Mouse (Mus musculus): ENCODE results near the gene Il22ra2.
A peak's percentile ranks its signal among the peaks of the same experiment; 100 is the strongest.

The Il22ra2 gene

DNA sequence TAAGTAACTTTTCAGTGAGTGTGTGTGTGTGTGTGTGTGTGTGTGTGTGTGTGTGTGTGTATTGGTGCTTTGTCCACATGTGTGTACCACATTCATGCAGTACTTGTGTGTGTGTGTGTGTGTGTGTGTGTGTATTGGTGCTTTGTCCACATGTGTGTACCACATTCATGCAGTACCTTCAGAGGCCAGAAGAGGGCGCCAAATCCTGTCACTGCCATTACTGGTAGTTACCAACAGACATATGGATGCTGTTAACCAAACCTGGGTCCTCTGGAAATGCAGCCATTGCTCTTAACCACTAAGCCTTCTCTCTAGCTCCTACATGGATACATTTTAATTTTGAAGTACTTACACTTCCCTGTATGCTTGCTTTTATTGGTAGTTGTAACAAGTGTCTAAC is 20.3 kb upstream of the Il22ra2 start:
- DNase-seq: peak; percentile 70 to 77

DNA sequence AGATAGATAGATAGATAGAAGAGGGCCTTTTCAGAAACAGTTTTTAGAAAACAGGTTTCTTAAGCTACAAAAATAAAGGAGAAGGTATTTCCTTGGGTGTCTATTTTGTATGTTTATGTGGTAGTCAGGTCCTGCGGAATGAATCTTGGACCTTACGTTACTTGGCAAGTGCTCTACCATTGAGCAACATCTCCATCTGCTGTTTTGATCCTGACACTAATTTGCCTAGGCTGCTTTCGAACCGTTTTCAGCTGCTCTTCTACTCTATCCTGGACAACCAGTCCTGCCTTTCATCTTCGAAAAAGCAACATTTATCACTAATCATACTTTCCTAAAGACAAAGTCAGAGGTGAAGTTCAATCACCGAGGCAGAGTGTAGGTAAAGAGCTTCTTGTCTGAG is 18.6 kb upstream of the Il22ra2 start:
- DNase-seq: no peak

DNA sequence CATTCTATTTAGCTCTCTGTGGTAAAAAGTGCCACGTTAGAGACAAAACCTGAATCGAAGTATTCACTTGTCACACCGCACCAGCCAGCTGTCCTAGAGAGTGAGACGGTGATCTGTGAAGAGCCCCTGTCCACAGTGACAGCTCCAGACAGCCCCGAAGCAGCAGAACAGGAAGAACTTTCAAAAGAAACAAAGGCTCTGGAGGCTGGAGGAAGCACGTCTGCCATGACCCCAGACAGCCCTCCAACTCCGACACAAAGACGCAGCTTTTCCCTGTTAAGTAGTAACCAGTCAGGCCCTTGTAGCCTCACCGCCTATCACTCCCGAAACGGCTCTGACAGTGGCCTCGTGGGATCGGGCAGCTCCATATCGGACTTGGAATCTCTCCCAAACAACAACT is 12.7 kb upstream of the Il22ra2 start:
- DNase-seq: no peak

DNA sequence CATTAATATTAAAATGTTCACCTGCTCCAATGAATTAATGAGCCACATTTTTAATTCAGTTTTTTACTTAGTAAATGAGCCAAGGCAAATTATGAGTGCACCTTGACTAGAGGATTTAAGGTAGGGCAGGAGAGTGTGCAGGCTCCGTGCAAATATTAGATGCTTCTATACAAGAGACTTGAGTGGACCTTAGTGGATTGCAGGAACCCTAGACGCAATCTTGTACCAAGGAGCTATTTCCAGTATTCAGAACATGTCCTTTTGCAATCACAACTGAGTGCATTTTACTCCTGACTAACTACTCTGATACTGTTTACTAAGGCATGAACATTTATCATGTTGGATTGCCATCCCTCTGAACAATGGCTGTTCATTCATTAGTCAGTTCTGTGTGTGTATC is 10.2 kb upstream of the Il22ra2 start:
- DNase-seq: no peak

DNA sequence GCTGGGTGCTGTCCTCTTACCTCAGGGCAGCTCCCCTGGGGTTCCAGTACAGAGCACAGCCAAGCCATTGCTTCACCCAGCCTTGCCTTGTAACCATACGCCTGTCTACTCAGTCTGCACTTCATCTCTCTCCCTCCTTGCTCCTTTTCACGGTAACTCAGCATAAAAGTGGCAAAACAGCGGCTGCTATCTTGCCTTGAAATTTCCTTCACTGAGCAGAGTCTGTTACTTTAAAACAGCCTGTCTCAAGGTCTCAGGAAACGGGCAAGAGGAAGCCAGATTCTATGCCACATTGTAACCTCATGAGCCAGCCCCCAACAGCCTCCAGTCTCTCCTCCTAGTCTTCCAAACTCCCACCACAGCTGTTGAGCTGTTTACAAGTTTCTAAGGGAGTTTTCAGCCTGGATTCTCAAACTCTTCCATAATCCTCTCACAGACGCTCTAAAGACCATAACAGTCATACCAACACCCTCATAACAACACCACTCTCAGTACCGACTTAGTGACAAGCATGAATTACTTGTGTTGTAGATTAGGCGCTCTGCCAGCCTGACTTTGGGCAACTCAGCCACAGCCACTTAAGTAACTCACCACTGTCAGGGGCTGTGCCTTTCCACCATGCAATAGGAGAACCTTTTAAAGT is 8.6 kb upstream of the Il22ra2 start:
- DNase-seq: peak; percentile 34 to 44

DNA sequence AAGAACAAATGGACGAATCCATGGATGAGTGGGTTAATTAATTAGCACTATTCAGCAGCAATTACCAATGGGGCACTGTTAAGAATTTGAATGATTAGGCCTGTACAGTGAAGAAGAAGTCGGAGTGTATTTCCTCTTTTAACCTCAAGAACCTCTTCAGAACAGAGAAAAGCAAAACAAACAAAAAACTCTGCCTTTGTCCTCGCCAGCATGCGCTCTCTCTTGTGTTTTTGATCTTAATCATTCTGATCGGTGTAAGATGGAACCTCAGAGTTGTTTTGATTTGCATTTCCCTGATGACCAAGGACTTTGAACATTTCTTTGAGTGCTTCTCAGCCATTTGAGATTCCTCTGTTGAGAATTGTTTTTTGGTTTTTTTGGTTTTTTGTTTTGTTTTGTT is 2.1 kb upstream of the Il22ra2 start:
- no peak for DNase-seq

DNA sequence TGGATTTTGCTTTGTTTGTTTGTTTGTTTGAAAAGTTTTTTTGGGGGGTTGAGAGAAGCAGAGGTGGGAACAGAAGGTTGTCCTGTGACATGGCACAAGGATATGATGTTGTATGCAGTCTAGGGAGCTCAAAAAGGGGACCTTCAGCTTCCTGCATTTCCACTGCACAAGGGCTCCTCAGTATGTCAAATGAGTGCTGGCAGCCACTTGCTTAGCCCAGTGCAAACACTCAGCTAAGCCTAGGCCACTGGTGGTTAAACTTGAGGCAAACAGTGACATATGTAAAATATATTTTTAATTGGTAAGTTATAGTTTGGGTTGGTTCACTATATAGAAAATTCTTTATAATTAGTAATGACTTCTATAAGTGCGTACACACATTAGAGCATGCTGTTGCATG is 2.8 kb downstream of the Il22ra2 start:
- no peak for DNase-seq

DNA sequence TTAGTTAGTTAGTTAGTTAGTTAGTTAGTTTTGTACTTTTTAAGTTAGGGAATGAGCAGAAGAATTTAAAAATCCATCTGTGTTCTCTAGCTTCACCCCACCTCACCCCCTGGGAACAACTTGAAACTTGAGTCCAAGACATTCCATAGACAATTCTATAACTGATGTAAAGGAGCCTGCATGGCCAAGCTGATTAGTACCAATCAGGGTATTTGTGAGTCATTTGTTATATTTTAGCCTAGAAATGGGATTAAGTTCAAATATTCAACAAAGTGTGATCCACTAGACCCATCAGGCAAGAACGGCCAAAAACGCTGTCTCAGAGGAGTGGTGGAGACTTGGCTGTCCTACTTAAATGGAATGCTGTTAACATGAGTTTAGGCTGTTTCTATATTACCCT is 5.5 kb downstream of the Il22ra2 start:
- DNase-seq: no peak

DNA sequence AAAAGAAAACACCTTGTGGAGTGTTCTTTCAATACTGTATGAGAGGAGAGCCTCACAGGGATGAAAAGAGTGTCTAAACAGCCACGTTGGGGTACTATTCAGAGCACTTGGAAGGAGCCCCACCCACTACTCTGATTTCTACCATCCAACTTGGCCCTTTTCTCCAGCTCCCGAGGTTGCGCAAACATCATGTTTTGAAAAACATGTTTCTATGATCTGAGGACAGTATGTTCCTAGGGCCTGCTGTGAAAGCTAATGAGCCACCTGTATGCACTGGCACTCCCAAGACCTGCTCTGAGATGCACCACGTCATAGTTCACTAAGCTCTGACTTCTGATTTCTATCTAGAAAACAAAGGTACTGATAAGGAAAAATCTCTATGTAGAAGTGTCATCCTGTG is 6.0 kb downstream of the Il22ra2 start:
- DNase-seq: no peak

DNA sequence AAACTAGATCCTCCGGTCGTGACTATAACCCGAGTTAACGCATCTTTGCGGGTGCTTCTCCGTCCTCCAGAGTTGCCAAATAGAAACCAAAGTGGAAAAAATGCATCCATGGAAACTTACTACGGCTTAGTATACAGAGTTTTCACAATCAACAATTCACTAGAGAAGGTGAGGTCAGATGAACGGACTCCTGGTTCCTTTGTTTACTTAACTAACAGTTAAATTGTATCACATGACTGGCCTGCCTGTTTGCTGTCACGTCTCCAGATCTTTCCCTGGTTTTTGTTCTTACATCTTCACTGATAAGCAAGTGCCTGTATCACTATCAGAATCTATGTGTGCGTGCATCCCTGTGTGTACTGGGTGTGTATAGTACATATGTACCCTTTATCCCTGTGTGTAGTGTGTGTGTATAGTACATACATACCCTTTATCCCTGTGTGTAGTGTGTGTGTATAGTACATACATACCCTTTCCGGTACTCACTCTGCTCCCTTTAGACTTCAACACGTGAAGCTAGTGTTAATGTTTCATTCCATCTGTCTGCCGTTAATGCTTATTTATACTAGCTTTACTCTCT is 9.9 kb downstream of the Il22ra2 start:
- no peak for DNase-seq

DNA sequence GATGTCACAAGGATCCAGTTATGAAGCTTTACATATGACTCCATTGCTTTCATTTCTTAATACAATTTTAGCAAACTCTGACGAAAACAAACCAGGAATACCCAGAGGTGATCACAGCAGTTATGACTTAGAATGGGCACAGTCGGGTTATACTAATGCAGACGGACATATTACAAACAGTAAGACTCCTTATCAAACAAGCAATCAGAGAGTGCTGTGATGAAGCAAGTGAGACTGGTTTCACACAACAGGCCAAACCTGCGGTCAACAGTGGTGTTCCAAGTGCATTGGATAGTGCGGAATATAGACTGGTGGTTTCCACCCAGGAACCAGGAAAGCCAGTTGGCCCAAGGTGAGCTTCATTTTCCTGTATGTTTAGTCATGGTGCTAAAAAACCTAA is 17.1 kb downstream of the Il22ra2 start:
- no peak for DNase-seq

DNA sequence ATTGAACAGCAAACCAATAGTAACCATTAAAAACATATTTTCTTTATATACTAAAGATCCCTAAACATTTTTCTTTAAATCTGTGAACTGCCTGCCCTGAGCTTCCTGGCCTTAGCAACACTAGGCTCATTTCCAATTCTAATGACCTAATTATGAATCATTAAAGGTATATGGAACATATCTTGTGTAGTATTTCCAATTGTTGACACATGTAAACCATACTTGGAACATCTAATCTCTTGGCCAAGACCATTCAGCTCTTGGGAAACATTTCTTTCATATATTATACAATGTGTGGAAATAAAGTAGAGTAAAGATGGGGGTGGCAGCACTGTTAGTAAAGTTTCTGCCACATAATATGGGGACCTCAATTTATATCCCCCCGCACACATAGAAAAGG is 17.8 kb downstream of the Il22ra2 start:
- DNase-seq: no peak

DNA sequence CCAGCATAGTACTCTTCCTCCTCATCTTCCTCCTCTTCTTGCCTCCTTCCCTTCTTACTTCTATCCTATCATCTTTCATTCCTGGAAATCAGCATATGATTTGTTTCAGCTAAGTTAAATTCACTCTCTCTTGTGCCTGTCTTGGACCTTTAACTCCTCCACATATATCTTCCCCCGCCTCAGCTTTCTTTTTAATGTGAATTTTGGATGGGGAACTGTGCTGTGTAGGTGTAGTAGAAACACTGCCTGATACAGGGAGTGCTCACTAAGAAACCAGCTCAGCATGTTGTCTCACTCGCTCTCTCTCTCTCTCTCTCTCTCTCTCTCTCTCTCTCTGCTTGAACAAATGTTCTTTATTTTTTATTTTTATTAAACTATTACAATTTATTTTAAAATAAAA is 23.3 kb downstream of the Il22ra2 start:
- no peak for DNase-seq

DNA sequence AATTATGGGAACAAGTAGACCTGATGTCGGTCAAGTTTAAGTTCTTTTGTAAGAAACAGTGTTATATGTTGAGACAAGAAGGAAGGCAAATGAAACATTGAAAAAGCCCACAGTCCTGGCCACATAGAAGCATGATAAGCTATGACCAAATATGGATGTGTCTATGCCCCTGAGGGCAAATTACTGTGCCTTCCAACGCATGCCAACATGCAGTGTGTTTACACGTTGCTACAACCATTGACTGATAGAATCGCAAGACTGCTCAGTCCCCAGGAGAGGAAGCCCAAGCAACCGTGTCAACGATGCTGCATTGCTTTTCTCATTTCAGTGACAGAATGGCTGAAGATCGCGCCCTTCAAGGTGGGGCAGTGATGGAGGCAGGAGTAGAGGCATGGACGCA is 35.6 kb downstream of the Il22ra2 start:
- no peak for DNase-seq

DNA sequence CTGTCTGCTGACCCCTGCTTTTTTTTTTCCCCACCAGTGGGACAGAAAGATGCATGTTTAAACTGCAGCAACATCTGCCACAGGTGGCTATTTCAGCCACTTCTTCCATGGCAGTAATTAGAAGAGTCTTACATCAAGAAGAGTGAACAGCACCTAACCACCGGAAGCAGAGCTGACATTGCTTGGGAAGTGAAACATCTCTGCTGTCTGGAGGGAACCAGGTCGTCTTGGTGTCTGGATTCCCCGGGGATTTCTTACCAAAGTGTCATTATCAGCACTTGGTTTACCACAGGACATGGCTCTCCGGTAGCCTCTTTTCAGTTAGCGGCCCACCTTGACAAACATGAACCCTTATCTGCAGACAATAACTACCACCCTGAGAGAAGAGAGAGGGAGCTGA is 38.2 kb downstream of the Il22ra2 start:
- no peak for DNase-seq

DNA sequence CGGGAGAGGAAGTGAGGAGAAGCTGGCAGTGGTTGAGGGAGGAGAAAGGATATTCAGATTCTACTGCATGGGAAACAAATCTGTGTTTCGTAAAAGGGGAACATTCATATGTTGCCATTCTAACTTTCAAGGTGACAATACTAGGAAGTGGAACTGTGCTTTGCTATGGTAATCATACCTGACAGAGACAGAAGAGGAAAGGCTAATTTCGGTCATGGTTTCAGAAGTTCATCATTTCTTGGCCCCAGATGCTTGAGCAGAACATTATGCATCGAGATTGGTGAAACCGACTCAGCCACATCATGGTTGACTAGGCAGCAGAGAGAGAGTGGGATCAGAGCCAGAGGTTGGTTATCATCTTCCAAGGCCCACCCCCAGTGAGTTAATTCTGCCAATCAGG is 47.2 kb downstream of the Il22ra2 start:
- no peak for DNase-seq

DNA sequence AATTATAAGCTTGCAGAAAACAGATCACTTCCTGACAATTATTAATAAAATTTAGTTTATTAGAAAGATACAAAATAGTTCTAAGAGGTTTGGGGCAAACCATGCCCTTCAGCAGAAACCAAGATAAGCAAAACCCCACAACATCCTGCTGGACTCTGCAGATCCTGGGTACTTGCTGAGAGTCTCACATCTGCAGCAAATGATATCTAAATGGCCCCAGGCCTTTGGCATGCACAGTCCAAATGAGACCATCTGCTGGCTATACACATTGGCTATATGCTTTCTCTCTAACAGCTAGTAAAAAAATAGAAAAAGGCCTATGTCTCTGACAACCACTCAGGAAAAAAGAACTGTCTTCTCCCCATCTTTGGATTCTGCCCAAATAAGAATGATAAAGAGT is 50.2 kb downstream of the Il22ra2 start:
- DNase-seq: no peak

DNA sequence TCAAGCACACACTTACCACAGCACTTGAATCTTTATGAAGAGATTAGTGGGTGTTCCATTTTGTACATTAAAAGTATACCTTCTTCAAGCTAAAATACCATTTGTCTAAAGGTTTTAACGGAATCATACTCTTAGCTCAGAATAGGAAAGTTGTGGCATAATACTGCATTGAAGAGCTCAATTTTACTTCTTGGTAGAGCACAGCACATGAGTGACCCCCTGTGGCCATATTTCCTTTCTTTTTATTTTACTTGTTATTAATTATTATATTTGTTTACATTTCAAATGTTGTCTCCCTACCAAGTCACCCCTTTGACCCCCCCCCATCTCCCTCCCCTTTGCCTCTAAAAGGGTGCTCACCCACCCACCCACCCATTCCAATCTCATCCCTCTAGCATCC is 51.3 kb downstream of the Il22ra2 start:
- DNase-seq: no peak

Data from thymus, postnatal 36 days (tissue).